Mouse (Mus musculus) WW6 (cell line): ENCODE measurements around the gene Stat6.

Experiments
- DNase-seq: peaks from one replicate; pipeline ENCODE4 v3.0.0-alpha.2; 2013; ENCODE audit warnings: low read depth, low spot score

Gene Stat6

DNA sequence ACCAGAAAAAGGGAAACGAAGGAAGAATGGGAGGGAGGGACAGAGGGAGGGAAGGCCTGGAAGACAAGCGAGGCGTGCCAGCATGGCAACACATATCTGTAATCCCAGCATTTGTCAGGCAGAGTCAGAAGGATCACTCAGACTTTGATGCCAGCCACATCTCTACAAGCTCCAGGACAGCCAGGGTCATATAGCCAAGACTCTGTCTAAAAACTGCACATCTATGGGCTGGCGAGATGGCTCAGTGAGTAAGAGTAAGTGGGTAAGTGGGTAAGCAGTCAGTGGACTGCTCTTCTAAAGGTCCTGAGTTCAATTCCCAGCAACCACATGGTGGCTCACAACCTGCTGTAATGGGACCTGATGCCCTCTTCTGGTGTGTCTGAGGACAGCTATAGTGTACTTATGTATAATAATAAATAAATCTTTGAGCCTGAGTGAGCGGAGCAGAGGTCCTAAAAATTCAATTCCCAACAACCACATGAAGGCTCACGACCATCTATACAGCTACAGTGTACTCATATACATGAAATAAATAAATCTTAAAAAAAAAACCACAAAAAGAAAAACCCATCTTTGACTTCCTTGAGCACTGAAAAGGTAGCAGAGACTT lies 31.4 kb downstream of the Stat6 start:
- no peak for DNase-seq

DNA sequence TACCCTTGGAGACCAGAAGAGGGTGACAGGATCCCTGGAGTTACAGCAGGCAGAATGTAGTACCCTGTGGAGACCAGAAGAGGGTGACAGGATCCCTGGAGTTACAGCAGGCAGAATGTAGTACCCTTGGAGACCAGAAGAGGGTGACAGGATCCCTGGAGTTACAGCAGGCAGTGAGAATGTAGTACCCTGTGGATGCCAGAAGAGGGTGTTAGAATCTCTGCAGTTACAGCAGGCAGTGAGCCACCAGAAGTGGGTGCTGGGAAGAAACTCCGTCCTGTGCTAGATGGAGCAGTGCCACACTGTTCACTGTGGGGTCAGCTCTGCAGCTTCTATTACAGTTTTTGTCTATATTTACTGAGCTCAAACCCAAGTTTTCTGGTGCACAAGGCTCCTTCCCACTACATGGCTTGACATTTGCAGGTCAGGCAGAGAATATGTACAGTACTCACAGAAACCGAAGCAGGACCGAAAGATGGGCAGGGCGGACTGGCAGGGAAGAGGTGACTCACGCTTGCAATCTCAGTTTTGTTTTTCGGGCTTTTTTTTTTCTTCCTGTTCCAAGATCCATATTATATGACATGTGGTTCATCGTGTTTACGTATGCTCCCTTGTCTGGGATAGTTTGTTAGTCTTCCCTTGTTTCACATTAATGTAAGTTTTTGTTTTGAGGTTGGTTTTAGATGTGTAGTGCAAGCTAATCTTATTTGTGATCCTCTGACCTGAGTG lies 32.2 kb downstream of the Stat6 start:
- no peak for DNase-seq

DNA sequence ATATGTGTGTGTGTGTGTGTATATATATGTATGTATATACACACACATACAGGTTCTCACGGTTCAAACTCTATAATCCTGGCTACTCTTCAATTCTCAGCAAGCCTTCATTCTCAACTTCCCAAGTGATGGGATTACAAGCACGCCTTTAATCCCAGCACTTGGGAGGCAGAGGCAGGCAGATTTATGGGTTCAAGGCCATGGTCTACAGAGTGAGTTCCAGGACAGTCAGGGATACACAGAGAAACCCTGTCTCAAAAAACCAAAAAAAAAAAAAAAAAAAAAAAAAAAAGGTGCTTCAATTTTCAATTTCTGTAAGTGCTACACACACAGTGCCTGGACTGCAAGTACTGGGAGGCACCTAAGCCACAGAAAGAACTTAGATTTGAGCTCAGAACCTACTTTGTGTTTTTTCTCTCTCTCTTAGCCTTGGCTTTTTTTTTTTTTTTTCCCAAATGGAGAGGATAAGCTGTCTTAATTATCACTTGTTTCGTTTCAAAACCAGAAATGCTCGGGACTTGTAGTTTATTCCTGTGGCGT lies 33.1 kb downstream of the Stat6 start:
- no peak for DNase-seq

DNA sequence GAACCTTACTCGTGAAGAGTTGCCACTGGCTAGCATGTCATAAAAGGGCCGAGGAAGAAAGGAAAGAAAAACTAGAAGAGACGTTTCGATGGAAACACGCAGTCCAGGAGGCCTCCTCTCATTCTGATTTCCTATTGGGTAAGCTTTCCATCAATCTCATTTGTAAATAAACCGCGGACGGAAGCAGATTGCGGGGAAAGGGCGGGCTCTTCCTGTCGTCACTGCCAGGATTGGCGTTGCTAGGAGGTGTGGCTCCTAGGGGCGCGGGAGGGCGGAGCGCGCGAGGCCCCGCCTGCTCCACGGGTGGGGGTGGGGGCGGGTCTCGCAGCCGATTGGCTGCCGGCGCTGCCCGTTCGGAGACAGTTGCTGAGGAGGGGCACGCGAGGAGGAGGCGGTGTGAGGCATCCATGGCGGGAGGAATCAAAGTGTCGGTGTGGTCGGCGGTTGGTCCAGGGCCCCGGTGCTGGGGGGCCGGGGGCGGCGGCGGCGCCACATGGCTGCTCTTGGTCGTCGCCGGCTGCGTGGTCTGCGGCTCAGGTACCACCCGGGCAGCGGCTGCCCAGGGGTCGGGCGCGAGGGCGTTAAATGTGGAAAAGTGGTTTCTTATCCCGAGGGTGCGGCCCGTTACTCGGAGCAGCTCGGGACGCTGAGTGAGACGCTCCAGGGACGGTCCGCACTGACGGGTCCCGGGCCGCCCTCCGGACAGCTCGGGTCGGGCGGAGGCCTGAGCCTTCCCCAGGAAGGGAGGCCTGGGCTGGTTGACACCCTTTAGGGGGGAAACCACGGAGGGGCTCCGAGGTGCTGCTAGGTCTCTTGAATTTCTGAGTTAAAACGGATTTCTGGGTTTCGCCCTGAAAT lies 34.1 kb downstream of the Stat6 start:
- DNase-seq, result peak; percentile 92

DNA sequence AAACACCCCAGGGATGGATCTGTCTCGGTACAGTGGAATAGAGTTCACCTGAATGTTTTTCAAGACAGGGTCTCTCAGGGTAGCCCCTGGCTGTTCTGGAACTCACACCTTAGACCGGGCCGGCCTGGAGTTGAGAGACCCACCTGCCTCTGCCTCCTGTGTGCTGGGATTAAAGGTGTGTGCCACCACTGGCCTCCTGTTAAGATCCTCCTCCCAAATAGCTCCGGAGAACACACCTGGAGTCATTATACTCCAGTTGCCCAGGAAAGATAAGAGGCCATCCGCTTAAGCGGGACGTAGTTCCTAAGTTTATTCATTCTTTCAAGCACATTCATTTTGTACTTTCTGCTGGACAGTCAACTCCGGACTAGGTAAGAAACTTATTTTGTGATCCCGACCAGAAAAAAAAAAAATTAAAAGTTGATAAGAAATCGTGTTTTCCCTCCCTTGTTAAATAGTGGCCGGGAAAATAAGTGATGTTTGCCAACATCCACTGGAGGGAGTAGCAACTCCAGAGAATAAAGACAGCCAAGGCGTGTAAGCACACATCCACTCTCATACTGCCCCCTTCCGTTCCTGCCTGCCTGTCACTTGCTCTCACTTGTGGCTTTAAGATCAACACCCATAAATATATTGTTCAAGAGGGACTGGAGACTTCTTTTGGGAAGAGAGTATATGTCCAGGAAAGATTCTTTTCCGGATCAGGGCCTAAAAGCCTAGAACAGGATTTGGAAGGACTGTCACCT lies 35.0 kb downstream of the Stat6 start:
- no peak for DNase-seq

DNA sequence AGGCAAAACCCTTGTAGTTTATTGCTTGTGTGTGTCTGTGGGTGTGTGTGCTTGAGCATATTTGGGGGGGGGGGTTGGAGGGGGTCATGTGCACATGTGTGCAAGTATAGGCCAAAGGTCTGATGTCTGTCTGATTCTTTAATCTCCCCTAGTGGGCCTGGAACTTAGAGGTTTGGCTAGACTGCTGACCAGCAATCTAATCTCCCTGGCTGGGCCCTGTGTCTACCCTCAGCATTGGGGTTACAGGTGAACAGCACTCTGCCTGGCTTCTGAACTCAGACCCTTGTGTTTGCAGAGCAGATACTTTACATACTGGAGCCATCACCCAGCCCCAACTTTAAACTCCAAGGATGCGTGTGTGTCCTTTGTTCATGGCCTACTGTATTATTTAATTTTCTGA lies 36.4 kb downstream of the Stat6 start:
- DNase-seq, result no peak

DNA sequence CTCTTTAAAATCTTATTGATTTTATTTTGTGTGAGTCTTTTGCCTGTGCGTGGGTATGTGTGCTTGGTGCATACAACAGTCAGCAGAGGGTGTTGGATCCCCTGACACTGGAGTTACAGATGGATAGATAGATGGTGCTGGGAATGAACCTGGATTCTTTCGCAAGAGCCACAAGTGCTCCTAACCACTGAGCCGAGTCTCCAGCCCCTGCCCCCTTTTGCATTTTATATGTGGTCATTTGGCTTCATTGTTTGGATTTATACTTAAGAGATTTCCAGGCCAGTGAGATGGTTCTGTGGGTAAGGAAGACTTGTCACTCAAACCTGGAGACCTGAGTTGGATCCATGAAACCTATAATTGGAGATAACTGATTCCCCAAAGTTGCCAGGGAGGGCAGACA lies 37.1 kb downstream of the Stat6 start:
- DNase-seq, result no peak

DNA sequence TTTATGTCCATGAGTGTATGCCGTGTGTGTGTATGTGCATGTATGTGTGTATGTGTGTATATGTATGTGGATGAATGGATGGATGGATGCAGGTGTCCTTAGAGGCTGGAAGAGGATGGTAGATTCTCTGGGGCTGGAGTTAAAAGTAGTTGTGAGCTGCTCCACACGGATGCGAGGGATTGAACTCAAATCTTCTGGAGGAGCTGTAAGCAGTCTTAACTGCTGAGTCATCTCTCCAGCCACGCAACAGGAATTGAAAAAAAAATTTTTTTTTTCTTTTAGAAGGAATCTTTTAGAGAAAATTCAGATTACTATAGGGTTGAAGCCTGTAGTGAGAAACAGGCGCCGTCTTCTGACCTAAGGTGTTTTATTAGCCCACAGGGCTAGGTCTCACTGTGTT lies 40.1 kb downstream of the Stat6 start:
- DNase-seq, result no peak

DNA sequence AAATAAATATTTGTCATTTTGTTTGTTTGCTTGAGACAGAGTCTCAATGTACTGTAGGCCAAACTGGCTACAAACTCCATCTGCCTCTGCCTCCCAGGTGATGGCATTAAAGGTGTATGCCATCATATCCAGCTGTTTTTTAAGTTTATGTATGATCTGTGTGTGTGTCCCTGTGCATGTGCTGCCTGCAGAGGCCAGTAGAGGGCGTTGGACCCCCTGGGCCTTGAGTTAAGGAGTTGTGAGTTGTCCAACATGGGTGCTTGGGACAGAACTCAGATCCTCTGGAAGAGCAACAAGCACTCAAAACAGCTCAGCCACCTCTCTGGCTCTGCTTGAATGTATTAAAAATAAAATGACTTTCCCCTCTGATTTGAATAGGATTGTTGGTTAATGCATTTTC lies 48.3 kb downstream of the Stat6 start:
- DNase-seq, result no peak

DNA sequence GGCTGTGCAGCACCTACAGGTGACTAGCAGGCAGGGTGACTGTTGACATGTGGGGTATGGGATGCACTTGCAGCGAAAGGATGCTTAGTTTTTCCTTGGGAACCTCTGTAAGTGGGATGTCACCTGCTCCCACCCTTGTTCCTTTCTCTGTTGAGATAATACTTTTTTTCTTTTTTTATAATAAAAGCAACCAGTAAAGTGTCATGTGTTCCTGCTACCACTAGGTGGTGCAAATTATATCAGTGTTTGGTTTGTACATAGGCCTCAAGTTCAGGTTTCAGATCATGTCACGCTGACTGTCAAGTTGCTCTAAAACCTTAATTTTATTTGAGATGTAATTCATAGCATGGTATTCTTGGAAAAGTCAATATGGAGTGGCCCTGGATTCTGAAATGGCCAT lies 51.9 kb downstream of the Stat6 start:
- no peak for DNase-seq

DNA sequence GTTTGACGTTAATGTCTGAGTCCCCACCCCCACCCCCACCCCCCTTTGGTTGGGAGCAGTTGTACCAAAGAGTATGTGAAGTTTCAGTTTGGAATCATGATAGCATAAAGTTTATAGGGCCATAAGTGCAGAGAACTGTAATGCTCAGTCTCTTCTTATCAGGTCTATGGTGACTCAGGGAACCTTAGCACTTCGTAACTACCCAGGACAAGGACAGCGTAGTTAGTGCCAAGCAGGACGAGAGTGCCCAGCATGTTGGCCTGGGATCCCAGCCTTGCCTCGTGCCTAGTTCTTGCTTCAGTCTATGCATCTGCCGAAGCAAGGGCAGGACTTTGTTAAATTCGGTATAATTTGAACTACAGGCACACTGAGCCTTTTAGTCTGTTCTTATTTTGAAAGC lies 53.0 kb downstream of the Stat6 start:
- no peak for DNase-seq

DNA sequence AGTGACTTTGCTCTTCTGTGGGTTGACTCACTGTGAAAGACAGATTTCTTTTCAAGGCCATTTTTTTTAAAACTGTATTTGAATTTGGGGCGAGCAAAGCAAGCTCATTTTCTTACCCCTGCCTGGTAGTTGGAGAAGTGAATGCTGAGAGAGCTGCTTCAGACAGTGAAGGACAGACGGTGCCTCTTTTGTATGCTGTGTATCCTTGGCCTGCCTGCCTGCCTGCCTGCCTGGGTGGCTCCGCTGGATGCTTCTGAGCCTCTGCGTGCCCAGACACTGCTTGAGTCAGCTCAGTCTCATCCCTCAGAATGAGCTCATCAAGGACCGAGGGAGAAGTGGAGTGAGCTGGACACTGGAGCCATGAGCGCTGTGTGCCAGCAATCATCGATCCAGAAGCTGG lies 56.2 kb downstream of the Stat6 start:
- DNase-seq, result no peak

DNA sequence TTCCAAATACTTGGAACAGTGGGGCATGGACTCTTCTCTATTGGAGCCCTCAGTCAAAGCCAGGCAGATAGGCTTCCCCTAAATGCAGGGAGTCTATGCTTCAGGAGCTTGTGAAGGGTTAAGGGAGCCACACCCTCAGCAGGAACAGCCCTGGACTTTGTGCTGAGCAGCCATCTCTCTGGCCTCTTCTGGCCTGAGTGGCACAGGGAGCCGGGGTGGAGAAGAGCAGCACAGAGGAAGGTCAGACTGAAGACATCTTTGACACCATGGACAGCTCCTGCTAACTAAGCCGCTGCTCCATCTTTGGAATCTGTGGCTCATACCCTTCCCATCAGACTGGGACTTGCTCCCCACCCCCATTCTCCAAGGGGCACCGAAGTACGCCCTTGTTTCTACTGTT lies 60.5 kb downstream of the Stat6 start:
- DNase-seq, result peak; percentile 18

DNA sequence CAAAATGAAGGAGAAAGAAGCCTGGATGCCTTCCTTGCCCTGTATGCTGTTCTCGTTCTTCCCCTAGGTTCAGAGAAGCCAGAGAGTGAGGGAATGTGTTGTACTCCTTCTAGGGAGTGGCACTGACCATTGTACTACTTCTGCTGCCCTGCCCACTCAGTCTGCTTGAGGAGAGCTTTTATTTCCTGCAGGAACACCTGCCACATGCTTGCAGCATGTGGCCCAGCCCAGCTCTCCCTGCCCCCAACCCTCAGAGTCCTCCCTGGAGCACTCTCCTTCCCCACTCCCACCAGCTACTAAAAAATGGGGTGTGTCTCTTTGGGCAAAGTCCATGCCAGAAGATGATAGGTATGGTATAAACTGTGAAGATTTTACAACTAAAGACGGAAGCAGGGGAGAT lies 61.5 kb downstream of the Stat6 start:
- no peak for DNase-seq

DNA sequence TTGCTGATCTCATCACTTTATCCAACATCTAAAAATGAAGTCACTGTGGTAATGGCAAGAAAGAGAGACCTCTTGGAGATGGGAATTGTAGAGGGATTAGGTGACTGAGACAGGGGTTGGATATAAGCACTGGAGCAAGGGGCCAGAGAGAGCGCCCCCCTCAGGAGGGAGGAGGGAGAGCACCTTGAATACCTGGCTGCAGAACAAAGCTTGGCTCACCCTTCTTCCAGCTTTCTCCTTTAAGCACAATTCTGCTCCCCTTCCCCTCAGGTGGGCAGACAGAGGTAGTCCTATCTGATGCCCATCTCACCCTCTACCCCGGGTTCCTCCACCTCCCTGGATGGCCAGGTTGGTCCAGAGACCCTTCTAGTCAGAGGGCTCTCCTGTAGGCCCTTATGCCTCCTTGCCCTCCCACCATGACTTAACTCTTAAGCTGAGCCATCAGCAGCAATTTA lies 62.0 kb downstream of the Stat6 start, which contains the start of gene Myo1a:
Myo1a (plus strand) TSS at position 405 of the 455 bp plus-strand sequence.
- DNase-seq, result no peak

DNA sequence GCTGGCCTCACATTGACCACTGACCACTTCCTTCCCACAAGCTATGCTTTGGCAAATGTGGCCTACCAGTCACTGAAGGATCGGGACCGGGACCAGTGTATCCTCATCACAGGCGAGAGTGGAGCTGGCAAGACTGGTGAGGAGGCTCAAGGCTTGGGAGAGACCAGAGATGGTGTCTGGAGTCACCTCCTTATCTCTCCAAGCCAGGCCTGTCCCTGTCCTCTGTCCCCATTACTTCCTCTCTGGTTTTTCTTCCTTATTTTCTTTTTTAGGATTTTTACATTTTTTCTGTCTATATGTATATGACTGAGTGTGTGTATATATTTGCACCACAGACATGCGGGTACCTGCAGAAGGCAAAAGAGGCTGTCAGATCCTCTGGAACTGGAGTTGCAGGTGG lies 63.0 kb downstream of the Stat6 start:
- no peak for DNase-seq

DNA sequence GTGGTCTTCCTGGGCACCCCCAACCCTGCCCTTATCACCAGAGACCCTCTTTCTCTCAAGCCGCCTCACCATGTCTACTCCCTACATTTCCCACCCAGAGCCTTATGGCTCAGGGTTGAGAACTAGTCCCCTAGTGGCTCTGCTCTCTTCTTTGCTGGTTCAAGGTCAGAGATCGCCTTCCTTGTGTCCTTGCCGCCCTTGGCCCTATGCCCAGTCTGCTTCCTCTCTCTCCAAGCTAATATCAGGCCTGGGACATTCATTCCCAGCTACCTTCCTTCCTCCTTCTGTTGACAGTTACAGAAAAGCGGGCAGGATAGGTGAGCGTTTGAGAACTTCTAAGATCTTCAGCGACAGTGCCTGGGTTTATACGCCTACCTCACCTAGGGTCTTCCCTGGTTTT lies 64.9 kb downstream of the Stat6 start:
- DNase-seq, result no peak

DNA sequence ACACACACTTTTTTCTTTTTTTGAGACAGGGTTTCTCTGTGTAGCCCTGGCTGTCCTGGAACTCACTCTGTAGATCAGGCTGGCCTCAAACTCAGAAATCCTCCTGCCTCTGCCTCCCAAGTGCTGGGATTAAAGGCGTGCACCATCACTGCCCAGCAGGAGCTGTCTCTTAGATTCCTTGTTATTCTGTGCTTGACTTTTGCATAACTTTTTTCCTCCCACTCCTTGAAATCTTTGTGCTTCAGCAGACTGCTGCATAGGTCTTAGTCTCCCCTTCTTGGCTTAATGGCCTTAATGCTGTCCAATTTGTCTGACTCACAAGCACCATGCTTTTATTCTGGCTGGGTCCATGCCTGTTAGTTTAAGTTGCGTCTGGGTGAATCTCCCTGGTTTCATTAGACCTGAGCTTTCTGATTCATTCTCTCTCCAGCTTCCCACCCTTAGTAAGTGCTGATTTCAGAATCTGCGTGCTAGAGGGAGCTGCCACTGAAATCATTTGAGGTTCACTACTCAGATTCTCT lies 66.1 kb downstream of the Stat6 start:
- no peak for DNase-seq

DNA sequence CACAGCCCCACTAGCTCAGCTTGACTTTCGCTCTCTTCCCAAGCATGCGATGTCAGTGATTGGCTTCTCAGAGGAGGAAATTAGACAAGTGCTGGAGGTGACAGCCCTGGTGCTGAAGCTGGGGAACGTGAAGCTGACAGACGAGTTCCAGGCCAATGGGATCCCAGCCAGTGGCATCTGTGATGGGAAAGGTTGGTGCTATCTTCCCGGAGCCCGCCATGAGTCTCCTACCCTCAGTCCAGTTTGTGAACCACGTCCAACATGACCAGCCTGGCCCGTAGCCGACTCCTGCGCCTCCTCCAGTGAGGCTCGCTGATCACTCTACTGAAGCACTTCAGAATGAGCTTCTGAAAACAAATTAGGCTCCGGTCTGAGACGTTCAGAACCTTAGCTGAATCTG lies 67.5 kb downstream of the Stat6 start:
- no peak for DNase-seq
